Mouse (Mus musculus) MEL (cell line): ENCODE data around the gene Nell2. TPM values are rescaled to one million over a fixed set of nuclear protein-coding genes. Genes with fewer than 3 reads are reported as not detected.
A peak's percentile ranks its signal among the peaks of the same experiment; 100 is the strongest.

Experiments used
- DNase-seq: peaks from one replicate; pipeline ENCODE4 v3.0.0; 2011; ENCODE audit warnings: low read depth, low spot score
- H3K27ac ChIP-seq: 2 replicates; pipeline ENCODE4 v1.5.1; 2012; ENCODE audit warnings: low read depth, mild to moderate bottlenecking, control low read depth, low read length, moderate library complexity; ENCODE audit not compliant: control insufficient read depth
- H3K27me3 ChIP-seq, 2 experiments: fragments of 150-350 bp in 1 of 2; sonication (generic) in 1 of 2; 2 replicates each; pipeline ENCODE4 v1.6.1; 2012; ENCODE audit warnings: low read length in 2 of 2, mild to moderate bottlenecking in 2 of 2, improper control_type of control experiment in 1 of 2, moderate library complexity in 1 of 2; ENCODE audit not compliant: insufficient read depth in 2 of 2, control insufficient read depth in 1 of 2
- H3K36me3 ChIP-seq, 2 experiments: 2 replicates each; pipeline ENCODE4 v1.6.1; 2012 to 2014; ENCODE audit warnings: low read length in 2 of 2, improper control_type of control experiment in 1 of 2, inconsistent platforms in 1 of 2, mild to moderate bottlenecking in 1 of 2; ENCODE audit not compliant: insufficient read depth in 2 of 2, control insufficient read depth in 1 of 2
- H3K4me1 ChIP-seq, 2 experiments: fragments of 150-350 bp in 1 of 2; sonication (generic) in 1 of 2; 2 replicates each; pipeline ENCODE4 v1.6.1; 2012; ENCODE audit warnings: low read length in 2 of 2, improper control_type of control experiment in 1 of 2, mild to moderate bottlenecking in 1 of 2; ENCODE audit not compliant: insufficient read depth in 2 of 2, control insufficient read depth in 1 of 2
- H3K4me3 ChIP-seq, 2 experiments: fragments of 150-350 bp in 1 of 2; sonication (generic) in 1 of 2; 2 replicates each; pipeline ENCODE4 v1.5.1; 2012; ENCODE audit warnings: low read depth in 2 of 2, low read length in 2 of 2, mild to moderate bottlenecking in 2 of 2, moderate library complexity in 2 of 2, control low read depth in 1 of 2, improper control_type of control experiment in 1 of 2; ENCODE audit not compliant: control insufficient read depth in 1 of 2, insufficient read depth in 1 of 2
- H3K79me2 ChIP-seq: 2 replicates; pipeline ENCODE4 v1.6.1; 2012; ENCODE audit warnings: mild to moderate bottlenecking, low read length, moderate library complexity; ENCODE audit not compliant: control insufficient read depth, poor library complexity, insufficient read depth
- H3K9ac ChIP-seq: 2 replicates; pipeline ENCODE4 v1.6.1; 2012; ENCODE audit warnings: low read depth, mild to moderate bottlenecking, control low read depth, low read length, moderate library complexity; ENCODE audit not compliant: control insufficient read depth, poor library complexity, severe bottlenecking
- H3K9me3 ChIP-seq: fragments of 150-350 bp; sonication (generic); replicated peaks from 2 replicates; pipeline ENCODE4 v1.6.1; 2012; ENCODE audit warnings: mild to moderate bottlenecking, low read length, improper control_type of control experiment, moderate library complexity; ENCODE audit not compliant: insufficient read depth
- BHLHE40 ChIP-seq: IDR thresholded peaks from 2 replicates; pipeline ENCODE4 v1.6.1; 2012; ENCODE audit warnings: low read depth, mild to moderate bottlenecking, inconsistent platforms, low read length, improper control_type of control experiment, borderline replicate concordance
- CHD1 ChIP-seq: IDR thresholded peaks from 2 replicates; pipeline ENCODE4 v1.6.1; 2012; ENCODE audit warnings: low read depth, mild to moderate bottlenecking, inconsistent platforms, low read length, improper control_type of control experiment
- CHD2 ChIP-seq: IDR thresholded peaks from 2 replicates; pipeline ENCODE4 v1.6.1; 2011; ENCODE audit warnings: low read length, improper control_type of control experiment
- ELF1 ChIP-seq: IDR thresholded peaks from 2 replicates; pipeline ENCODE4 v1.6.1; 2014; ENCODE audit warnings: low read depth, mild to moderate bottlenecking, inconsistent platforms, low read length, improper control_type of control experiment, moderate library complexity
- GATA1 ChIP-seq: IDR thresholded peaks from 2 replicates; pipeline ENCODE4 v1.6.1; 2011; ENCODE audit warnings: low read depth, low read length, improper control_type of control experiment
- KAT2A ChIP-seq: conservative IDR thresholded peaks from 2 replicates; pipeline ENCODE4 v1.6.1; 2012; ENCODE audit warnings: low read depth, low read length, improper control_type of control experiment, inconsistent platforms
- MAZ ChIP-seq: IDR thresholded peaks from 2 replicates; pipeline ENCODE4 v1.6.1; 2012; ENCODE audit warnings: low read depth, mild to moderate bottlenecking, inconsistent platforms, low read length, improper control_type of control experiment
- MYB ChIP-seq: IDR thresholded peaks from 2 replicates; pipeline ENCODE4 v1.6.1; 2011; ENCODE audit warnings: mild to moderate bottlenecking, low read depth, low read length, improper control_type of control experiment
- POLR2A ChIP-seq, 2 experiments: IDR thresholded peaks; 2 replicates each; pipeline ENCODE4 v1.6.1; 2011 to 2012; ENCODE audit warnings: low read length in 2 of 2, mild to moderate bottlenecking in 2 of 2, control low read depth in 1 of 2, improper control_type of control experiment in 1 of 2, low read depth in 1 of 2, moderate library complexity in 1 of 2; ENCODE audit not compliant: control insufficient read depth in 1 of 2, insufficient read depth in 1 of 2, poor library complexity in 1 of 2
- POLR2AphosphoS5 ChIP-seq: IDR thresholded peaks from 2 replicates; pipeline ENCODE4 v1.6.1; 2012; ENCODE audit warnings: low read depth, borderline replicate concordance, mild to moderate bottlenecking, inconsistent platforms, low read length, moderate library complexity, mixed read lengths
- RCOR1 ChIP-seq: IDR thresholded peaks from 2 replicates; pipeline ENCODE4 v1.6.1; 2012; ENCODE audit warnings: low read depth, mild to moderate bottlenecking, inconsistent platforms, low read length, improper control_type of control experiment
- SMC3 ChIP-seq: IDR thresholded peaks from 2 replicates; pipeline ENCODE4 v1.6.1; 2011; ENCODE audit warnings: low read depth, low read length, improper control_type of control experiment
- TCF12 ChIP-seq: IDR thresholded peaks from 2 replicates; pipeline ENCODE4 v1.6.1; 2014; ENCODE audit warnings: low read depth, mild to moderate bottlenecking, inconsistent platforms, low read length, improper control_type of control experiment, moderate library complexity
- USF2 ChIP-seq, 2 experiments: IDR thresholded peaks; 2 replicates each; pipeline ENCODE4 v1.6.1; 2011 to 2012; ENCODE audit warnings: improper control_type of control experiment in 2 of 2, low read length in 2 of 2, borderline replicate concordance in 1 of 2, inconsistent platforms in 1 of 2, low read depth in 1 of 2, mild to moderate bottlenecking in 1 of 2; ENCODE audit not compliant: insufficient read depth in 1 of 2
- ZC3H11A ChIP-seq: IDR thresholded peaks from 2 replicates; pipeline ENCODE4 v1.6.1; 2012; ENCODE audit warnings: low read depth, mild to moderate bottlenecking, inconsistent platforms, low read length, improper control_type of control experiment
- ZNF384 ChIP-seq: IDR thresholded peaks from 2 replicates; pipeline ENCODE4 v1.6.1; 2012; ENCODE audit warnings: low read depth, mild to moderate bottlenecking, inconsistent platforms, low read length, improper control_type of control experiment
- polyA plus RNA-seq, 2 experiments: library from polyadenylated mRNA; stranded (reverse) in 1 of 2; unstranded in 1 of 2; fragments of >175 nt in 1 of 2; fragments of >200 nt in 1 of 2; gene quantifications; 2 replicates each; pipeline versions ENCODE4 v1.2.1 to v1.2.4; 2012; ENCODE audit warnings: low replicate concordance in 2 of 2, low read depth in 1 of 2; ENCODE audit not compliant: insufficient read length in 2 of 2, insufficient read depth in 1 of 2, missing spikeins in 1 of 2
- total RNA-seq: library from RNA; depleted of rRNA; stranded (reverse); fragments of 300-350 nt; gene quantifications from 2 replicates; pipeline ENCODE4 v1.2.3, GENCODE M21; 2012

Nell2 gene
- total and polyA plus RNA-seq, 3 experiments, result not detected

GRCm38 (mm10) chr15:95135926-95136609, 392.3 kb downstream of the Nell2 start:
- H3K27me3 ChIP-seq, result no peaks in the 10 kb centered on the region
- TF ChIP-seq ELF1, result no peak
- peak; percentile 71; the same call in 1 of the 2 replicates for TF ChIP-seq POLR2AphosphoS5
- no peaks in the 10 kb centered on the region for H3K4me1 ChIP-seq
- H3K9ac ChIP-seq, result no peak overlapping the region
- H3K27ac ChIP-seq, result no peak overlapping the region
- H3K36me3 ChIP-seq, result no peaks in the 10 kb centered on the region
- no peak for DNase-seq
- no peaks in the 10 kb centered on the region; the same call in 1 of the 2 replicates for H3K9me3 ChIP-seq
- H3K4me3 ChIP-seq, result no peak overlapping the region
- H3K79me2 ChIP-seq, result no peaks in the 10 kb centered on the region

GRCm38 (mm10) chr15:95131401-95131800, 397.0 kb downstream of the Nell2 start:
- no peak overlapping the region for H3K27ac ChIP-seq
- DNase-seq, result no peak
- H3K36me3 ChIP-seq, result no peaks in the 10 kb centered on the region
- H3K4me1 ChIP-seq, result no peaks in the 10 kb centered on the region
- H3K4me3 ChIP-seq, result no peak overlapping the region
- no peaks in the 10 kb centered on the region for H3K9me3 ChIP-seq
- H3K79me2 ChIP-seq, result no peaks in the 10 kb centered on the region
- no peak overlapping the region for H3K9ac ChIP-seq
- TF ChIP-seq ZNF384 (no peak), CHD2 (no peak), TCF12 (no peak), MAZ (no peak), SMC3 (no peak), RCOR1 (no peak), ELF1 (no peak), MYB (no peak), POLR2A (IDR thresholded peaks at IDR 0.05; ENCODE audit: control insufficient read depth in 1 of 2, insufficient read depth in 1 of 2, low read depth in 1 of 2, low read length in 2 of 2, poor library complexity in 1 of 2) (no peak), KAT2A (no peak), CHD1 (no peak), ZC3H11A (no peak), USF2 (IDR thresholded peaks at IDR 0.05; ENCODE audit: borderline replicate concordance in 1 of 2, insufficient read depth in 1 of 2, low read depth in 1 of 2, low read length in 2 of 2) (no peak)
- H3K27me3 ChIP-seq, result no peaks in the 10 kb centered on the region

GRCm38 (mm10) chr15:95108626-95109025, 419.7 kb downstream of the Nell2 start:
- Histone ChIP-seq H3K9me3 (no peaks in the 10 kb centered on the region), H3K9ac (no peak overlapping the region), H3K79me2 (no peaks in the 10 kb centered on the region), H3K4me1 (no peaks in the 10 kb centered on the region), H3K27ac (no peak overlapping the region), H3K4me3 (no peak overlapping the region), H3K36me3 (no peaks in the 10 kb centered on the region), H3K27me3 (no peaks in the 10 kb centered on the region)
- TF ChIP-seq GATA1, result no peak
- TF ChIP-seq CHD2, result no peak
- TF ChIP-seq ZNF384, result no peak
- TF ChIP-seq BHLHE40, result no peak
- TF ChIP-seq MAZ, result no peak
- DNase-seq, result no peak
